Mouse (Mus musculus): Measurements from ENCODE around the gene BC034090. TPM values are rescaled to one million over a fixed set of nuclear protein-coding genes. Genes with fewer than 3 reads are reported as not detected.

The BC034090 gene
- polyA plus RNA-seq, 1 experiment, result 11.1 TPM

DNA sequence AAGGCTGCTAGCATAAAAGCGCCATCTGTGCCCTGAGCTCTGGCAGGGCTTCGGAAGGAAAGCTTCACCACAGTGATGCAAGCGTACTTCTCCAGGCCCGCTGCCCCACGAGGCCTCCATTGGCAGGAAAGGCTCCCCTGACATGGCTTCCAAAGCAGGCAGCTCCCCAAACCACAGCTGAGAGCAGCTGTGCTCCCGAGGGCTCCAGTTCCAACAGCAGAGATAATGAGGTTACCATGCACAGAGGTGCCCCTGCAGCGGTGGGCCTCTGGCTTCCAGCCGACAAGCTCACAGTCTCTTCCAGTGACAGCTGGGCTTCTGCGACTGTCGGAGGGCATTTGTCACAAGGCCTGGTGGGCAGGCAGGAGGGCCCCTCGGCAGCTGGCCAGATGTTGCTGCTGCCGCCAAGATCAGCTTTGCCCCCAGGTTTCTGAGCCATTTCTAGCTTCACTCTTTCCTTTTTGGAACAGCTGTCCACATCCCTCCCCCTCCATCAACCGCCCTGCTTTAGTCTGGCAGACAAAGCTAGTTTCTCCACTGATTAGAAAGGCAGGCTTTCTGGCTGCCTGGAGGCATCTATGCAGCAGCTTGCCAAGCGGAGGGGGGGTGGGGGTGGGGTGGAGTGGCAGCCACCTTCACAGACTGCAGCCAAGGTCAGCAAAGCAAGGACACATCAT, 10.2 kb downstream of the BC034090 start:
- Histone ChIP-seq H3K4me2 (ENCODE audit: low read depth) (peak overlapping the region; percentile 50), H3K27me3 (ENCODE audit: control insufficient read depth, insufficient read depth, insufficient read length) (no peaks in the 10 kb centered on the region), H3K4me3 (no peak overlapping the region), H3K36me3 (ENCODE audit: control insufficient read depth, insufficient read depth) (no peaks in the 10 kb centered on the region), H3K79me2 (ENCODE audit: control insufficient read depth, insufficient read depth) (no peaks in the 10 kb centered on the region), H3ac (ENCODE audit: control insufficient read depth, insufficient read length) (no peak overlapping the region)
- TF ChIP-seq MYOD1 (IDR thresholded peaks at IDR 0.05; ENCODE audit: control insufficient read depth in 1 of 3, insufficient read length in 2 of 3, low read depth in 2 of 3) (peak; percentile 73 to 95 (median 93)), POLR2AphosphoS2 (IDR thresholded peaks at IDR 0.05; ENCODE audit: insufficient read length, low read depth) (no peak), REST (IDR thresholded peaks at IDR 0.05; ENCODE audit: insufficient read depth, insufficient read length) (no peak), CEBPB (IDR thresholded peaks at IDR 0.05; ENCODE audit: insufficient read depth, poor library complexity, severe bottlenecking) (no peak), MAX (IDR thresholded peaks at IDR 0.05; ENCODE audit: low read depth) (no peak), TCF3 (IDR thresholded peaks at IDR 0.05; ENCODE audit: insufficient read length, low read depth) (peak; percentile 70), USF1 (IDR thresholded peaks at IDR 0.05; ENCODE audit: low read depth) (no peak), MYOG (IDR thresholded peaks at IDR 0.05; ENCODE audit: control insufficient read depth in 1 of 3, insufficient read depth in 1 of 3, insufficient read length in 2 of 3, low read depth in 2 of 3) (peak; percentile 80 to 93 (median 85))

DNA sequence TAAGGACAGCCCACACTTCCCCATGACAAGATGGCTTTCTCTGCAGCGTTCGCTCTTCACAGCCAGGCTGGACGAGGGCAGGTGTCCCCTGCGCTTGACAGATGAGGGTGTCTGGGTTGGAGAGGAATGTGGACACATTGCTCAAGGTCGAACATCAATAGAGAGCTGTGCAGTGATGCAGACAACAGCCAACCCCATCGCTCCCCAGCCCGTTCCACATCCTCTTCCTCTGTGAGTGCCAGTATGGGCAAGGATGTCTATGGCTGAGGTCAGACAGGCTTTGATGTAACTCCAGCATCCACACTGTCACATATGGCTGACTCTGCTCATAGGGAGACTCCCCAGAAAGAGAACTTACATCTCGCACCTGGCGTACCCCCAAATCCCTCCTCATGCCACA, 10.9 kb downstream of the BC034090 start:
- H3K4me3 ChIP-seq, result no peak overlapping the region
- TF ChIP-seq POLR2A (IDR thresholded peaks at IDR 0.05; ENCODE audit: insufficient read length, low read depth) (peak; percentile 4), SRF (IDR thresholded peaks at IDR 0.05; ENCODE audit: control insufficient read depth, insufficient read length, low read depth) (peak; percentile 8), MYOG (IDR thresholded peaks at IDR 0.05; ENCODE audit: control insufficient read depth in 1 of 3, insufficient read depth in 1 of 3, insufficient read length in 2 of 3, low read depth in 2 of 3) (no peak), MYOD1 (IDR thresholded peaks at IDR 0.05; ENCODE audit: control insufficient read depth in 1 of 3, insufficient read length in 2 of 3, low read depth in 2 of 3) (peak in 1 of 3 experiments; percentile 1)
- no peaks in the 10 kb centered on the region for H3K36me3 ChIP-seq (ENCODE audit: control insufficient read depth, insufficient read depth)
- H3ac ChIP-seq (ENCODE audit: control insufficient read depth, insufficient read length), result no peak overlapping the region
- H3K27me3 ChIP-seq (ENCODE audit: control insufficient read depth, insufficient read depth, insufficient read length), result no peaks in the 10 kb centered on the region
- no peaks in the 10 kb centered on the region for H3K79me2 ChIP-seq (ENCODE audit: control insufficient read depth, insufficient read depth)
- peak overlapping the region; percentile 50 for H3K4me2 ChIP-seq (ENCODE audit: low read depth)

DNA sequence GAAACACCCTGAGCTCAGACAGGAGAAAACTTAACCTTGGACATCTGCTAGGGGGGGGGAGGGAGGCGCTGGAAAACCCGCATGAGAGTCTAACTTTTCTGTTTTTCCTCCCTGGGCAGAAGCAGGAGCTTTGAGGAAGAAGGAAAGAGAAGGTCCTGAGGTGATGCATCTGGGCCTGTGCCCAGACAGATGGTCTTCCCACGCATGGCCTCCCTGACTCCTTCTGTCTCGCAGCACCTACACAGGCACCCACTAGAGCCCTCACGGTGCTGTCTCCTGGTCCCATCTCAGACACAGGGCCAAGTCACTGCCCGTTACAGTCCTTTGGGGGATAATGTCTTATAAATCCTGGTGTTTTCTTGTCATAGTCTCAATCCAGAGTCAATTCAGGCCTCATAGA, 11.5 kb downstream of the BC034090 start:
- Histone ChIP-seq H3K79me2 (ENCODE audit: control insufficient read depth, insufficient read depth) (no peaks in the 10 kb centered on the region), H3K27me3 (ENCODE audit: control insufficient read depth, insufficient read depth, insufficient read length) (no peaks in the 10 kb centered on the region), H3ac (ENCODE audit: control insufficient read depth, insufficient read length) (no peak overlapping the region), H3K36me3 (ENCODE audit: control insufficient read depth, insufficient read depth) (no peaks in the 10 kb centered on the region), H3K4me3 (no peak overlapping the region), H3K4me2 (ENCODE audit: low read depth) (peak overlapping the region; percentile 37)
- peak in 2 of 3 experiments; percentile 32 to 60 for TF ChIP-seq MYOD1 (IDR thresholded peaks at IDR 0.05; ENCODE audit: control insufficient read depth in 1 of 3, insufficient read length in 2 of 3, low read depth in 2 of 3)
- no peak for TF ChIP-seq TCF3 (IDR thresholded peaks at IDR 0.05; ENCODE audit: insufficient read length, low read depth)

DNA sequence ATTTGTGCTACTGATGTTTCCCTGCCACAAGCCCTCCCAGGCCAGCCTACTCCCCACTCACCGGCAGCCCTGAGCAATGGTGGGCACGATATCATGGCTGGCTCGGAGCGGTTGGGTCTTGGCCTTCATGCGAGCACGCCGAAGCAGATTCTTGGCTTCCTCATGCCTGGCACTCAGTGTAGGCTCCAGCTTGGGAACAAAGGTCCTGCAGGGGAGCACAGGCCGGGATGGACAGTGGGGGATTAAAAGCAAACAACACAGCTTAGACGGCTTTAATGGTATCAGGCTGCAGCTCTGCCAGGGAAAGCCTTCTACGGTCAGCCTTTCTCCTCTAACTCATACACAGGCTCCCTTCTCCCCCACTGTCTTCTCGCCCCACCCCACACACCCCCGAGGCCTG, 11.9 kb downstream of the BC034090 start:
- Histone ChIP-seq H3K4me2 (ENCODE audit: low read depth) (peak overlapping the region; percentile 37), H3K27me3 (ENCODE audit: control insufficient read depth, insufficient read depth, insufficient read length) (no peaks in the 10 kb centered on the region), H3K36me3 (ENCODE audit: control insufficient read depth, insufficient read depth) (no peaks in the 10 kb centered on the region), H3K79me2 (ENCODE audit: control insufficient read depth, insufficient read depth) (no peaks in the 10 kb centered on the region), H3ac (ENCODE audit: control insufficient read depth, insufficient read length) (no peak overlapping the region), H3K4me3 (no peak overlapping the region)
- TF ChIP-seq MAX (IDR thresholded peaks at IDR 0.05; ENCODE audit: low read depth) (no peak), MYOD1 (IDR thresholded peaks at IDR 0.05; ENCODE audit: control insufficient read depth in 1 of 3, insufficient read length in 2 of 3, low read depth in 2 of 3) (no peak), POLR2AphosphoS2 (IDR thresholded peaks at IDR 0.05; ENCODE audit: insufficient read length, low read depth) (no peak), POLR2A (IDR thresholded peaks at IDR 0.05; ENCODE audit: insufficient read length, low read depth) (no peak), MYOG (IDR thresholded peaks at IDR 0.05; ENCODE audit: control insufficient read depth in 1 of 3, insufficient read depth in 1 of 3, insufficient read length in 2 of 3, low read depth in 2 of 3) (no peak), REST (IDR thresholded peaks at IDR 0.05; ENCODE audit: insufficient read depth, insufficient read length) (no peak), SRF (IDR thresholded peaks at IDR 0.05; ENCODE audit: control insufficient read depth, insufficient read length, low read depth) (no peak), E2F4 (IDR thresholded peaks at IDR 0.05; ENCODE audit: insufficient read depth) (no peak), USF1 (IDR thresholded peaks at IDR 0.05; ENCODE audit: low read depth) (no peak), CEBPB (IDR thresholded peaks at IDR 0.05; ENCODE audit: insufficient read depth, poor library complexity, severe bottlenecking) (no peak), TCF12 (IDR thresholded peaks at IDR 0.05; ENCODE audit: insufficient read depth, poor library complexity, severe bottlenecking) (no peak), TCF3 (IDR thresholded peaks at IDR 0.05; ENCODE audit: insufficient read length, low read depth) (no peak)

DNA sequence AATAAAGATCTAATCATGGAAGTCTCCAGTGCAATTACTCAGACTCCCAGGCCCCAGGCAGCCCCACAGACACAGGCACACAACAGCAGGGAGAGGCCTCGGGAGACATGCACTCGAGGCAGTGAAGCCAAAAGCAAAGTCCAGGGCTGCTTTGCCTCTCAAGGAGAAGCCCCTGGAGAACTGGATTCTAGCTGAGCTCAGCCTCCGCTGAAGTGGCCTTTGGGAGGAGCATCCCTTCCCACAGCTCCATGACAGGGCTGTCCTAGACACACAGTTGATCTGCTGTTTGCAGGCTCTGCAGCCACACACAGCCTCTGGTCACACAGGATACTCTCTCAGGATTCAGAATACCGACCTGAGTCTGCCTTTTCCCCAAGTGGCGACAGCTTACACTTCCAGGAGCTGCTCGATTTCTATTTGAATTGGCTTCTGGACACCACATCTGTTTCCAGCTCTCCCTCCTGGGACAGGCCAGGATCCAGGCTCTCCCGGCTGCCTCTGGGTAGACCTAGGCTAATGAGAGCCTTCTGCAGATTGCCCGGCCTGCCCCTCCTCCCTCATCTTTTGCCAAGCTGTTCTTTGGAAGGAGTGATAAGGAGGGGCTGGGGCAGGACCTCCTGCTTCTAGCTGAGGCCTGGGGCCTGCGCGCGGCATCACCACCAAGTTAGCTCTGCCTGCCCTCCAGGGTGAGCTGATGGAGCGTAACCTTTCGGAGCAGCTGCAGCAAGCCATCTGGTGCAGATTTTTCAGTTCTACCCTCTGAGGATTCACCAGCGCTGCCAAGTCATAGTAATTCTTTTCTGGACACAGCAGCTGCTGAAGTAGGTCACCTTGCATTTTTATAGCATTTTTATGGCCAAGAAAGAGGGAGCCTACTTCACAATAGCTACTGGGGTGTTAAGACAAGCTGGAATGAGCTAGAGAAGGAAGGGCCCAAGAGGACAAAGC, 14.5 kb downstream of the BC034090 start:
- Histone ChIP-seq H3K27me3 (ENCODE audit: control insufficient read depth, insufficient read depth, insufficient read length) (no peaks in the 10 kb centered on the region), H3K36me3 (ENCODE audit: control insufficient read depth, insufficient read depth) (no peaks in the 10 kb centered on the region), H3ac (ENCODE audit: control insufficient read depth, insufficient read length) (no peak overlapping the region), H3K79me2 (ENCODE audit: control insufficient read depth, insufficient read depth) (no peaks in the 10 kb centered on the region), H3K4me3 (no peak overlapping the region), H3K4me2 (ENCODE audit: low read depth) (peak overlapping the region; percentile 58)
- TF ChIP-seq POLR2A (IDR thresholded peaks at IDR 0.05; ENCODE audit: insufficient read length, low read depth) (no peak), USF1 (IDR thresholded peaks at IDR 0.05; ENCODE audit: low read depth) (no peak), POLR2AphosphoS2 (IDR thresholded peaks at IDR 0.05; ENCODE audit: insufficient read length, low read depth) (no peak), MAX (IDR thresholded peaks at IDR 0.05; ENCODE audit: low read depth) (no peak), TCF3 (IDR thresholded peaks at IDR 0.05; ENCODE audit: insufficient read length, low read depth) (peak; percentile 65), MYOD1 (IDR thresholded peaks at IDR 0.05; ENCODE audit: control insufficient read depth in 1 of 3, insufficient read length in 2 of 3, low read depth in 2 of 3) (peak; percentile 76 to 91 (median 88)), MYOG (IDR thresholded peaks at IDR 0.05; ENCODE audit: control insufficient read depth in 1 of 3, insufficient read depth in 1 of 3, insufficient read length in 2 of 3, low read depth in 2 of 3) (peak; percentile 62 to 87 (median 75)), REST (IDR thresholded peaks at IDR 0.05; ENCODE audit: insufficient read depth, insufficient read length) (no peak), TCF12 (IDR thresholded peaks at IDR 0.05; ENCODE audit: insufficient read depth, poor library complexity, severe bottlenecking) (peak; percentile 38), CEBPB (IDR thresholded peaks at IDR 0.05; ENCODE audit: insufficient read depth, poor library complexity, severe bottlenecking) (no peak), SRF (IDR thresholded peaks at IDR 0.05; ENCODE audit: control insufficient read depth, insufficient read length, low read depth) (peak; percentile 34), E2F4 (IDR thresholded peaks at IDR 0.05; ENCODE audit: insufficient read depth) (no peak)
